Mouse (Mus musculus): ENCODE data around the gene Ifrd2.

Gene Ifrd2

DNA sequence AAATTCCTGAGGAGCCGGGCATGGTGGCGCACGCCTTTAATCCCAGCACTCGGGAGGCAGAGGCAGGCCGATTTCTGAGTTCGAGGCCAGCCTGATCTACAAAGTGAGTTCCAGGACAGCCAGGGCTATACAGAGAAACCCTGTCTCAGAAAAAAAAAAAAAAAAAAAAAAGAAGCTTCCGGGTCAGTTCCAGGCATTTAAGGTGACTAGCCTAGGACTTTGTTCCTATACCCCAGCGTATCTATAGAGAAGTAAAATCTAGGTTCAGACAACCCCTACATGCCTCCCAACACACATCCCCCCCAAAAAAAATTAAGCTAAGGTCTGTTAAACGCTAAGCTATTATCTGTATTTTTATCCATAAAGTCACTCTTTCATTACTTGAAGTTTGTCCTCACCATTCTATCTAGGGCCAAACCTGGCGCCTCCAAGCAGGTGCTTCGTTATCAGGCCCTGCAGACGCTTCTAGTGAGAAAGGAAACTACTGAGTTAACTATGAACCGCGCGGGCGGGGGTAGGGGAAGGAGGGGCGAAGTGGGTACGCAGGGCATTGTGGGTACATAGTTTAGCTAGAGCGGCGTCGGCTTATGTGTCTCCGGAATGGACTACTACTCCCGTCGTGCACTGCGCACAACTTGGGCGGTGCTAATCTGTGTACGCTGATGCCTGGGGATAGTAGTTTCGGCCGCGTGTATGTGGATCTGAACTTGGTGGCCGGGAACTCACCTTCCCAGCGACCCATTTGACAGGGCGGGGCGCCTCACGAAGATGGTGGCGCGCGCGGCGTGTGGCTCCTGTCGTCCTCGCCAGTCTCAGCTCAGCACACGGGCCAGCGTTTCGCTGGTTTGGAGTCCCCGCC lies at the start of gene Ifrd2:
Gene Ifrd2 (plus strand): TSS at position 669 of the 859 bp plus-strand sequence.
- peak; percentile 96 for DNase-seq (ENCODE audit: extremely low read depth, low read depth, low spot score)

DNA sequence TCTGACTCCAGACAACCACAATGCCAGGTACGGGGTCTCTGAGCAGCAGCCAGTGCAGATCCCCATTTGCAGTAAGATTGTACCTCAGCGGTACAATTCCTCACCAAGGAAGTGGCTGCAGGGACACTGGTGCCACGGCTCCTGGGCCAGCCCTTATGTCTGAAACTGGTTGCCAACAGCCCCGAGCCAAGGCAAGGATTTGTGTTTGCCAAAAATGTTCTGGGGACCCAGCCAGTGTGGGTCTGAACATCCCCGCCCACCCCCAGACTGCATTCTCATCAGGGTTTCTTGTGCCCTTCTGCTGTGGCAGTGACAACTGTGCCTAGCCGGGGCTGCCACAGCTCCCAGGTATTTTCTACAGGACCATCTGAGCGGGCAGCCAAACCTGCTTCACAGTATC lies 49.2 kb upstream of the Ifrd2 start:
- DNase-seq (ENCODE audit: extremely low read depth, low read depth, low spot score): no peak

DNA sequence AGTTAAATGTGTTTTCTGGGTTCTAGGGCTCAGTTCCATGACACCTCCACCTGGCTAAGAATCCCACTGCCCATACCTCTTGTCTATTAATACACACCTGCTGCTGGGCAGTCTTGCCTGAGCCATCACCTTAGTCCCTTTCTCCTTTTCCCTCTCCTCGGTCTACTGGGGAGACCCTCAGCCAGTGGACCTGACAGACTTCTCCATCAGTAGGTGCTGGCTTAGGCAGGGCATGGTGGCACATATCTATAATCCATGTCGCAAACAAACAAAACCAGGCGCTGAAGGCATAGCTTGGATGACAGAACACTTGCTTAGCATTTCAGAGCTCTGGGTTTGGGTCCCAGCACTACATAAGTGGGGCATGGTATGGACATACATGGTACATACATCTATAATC lies 48.7 kb upstream of the Ifrd2 start:
- DNase-seq (ENCODE audit: extremely low read depth, low read depth, low spot score): no peak

DNA sequence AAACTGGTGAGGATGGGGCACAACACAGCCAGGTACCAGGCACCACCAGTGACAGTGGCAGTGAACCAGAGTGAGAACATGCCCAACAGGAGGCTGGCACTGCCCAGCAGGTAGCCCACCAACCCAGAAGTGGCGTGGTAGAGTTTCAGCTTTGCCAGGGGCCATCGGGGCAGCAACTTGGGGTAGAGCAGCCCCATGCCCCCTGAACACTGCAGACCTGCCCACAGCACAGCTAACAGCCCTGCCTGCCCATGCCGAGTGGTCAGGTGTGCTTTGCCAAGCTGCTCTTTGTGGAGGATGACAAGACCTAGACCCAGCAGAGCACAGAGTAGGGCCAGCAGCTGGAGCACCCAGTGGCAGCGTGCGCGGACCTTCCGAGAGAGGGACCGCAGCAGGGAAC lies 47.5 kb upstream of the Ifrd2 start:
- DNase-seq (ENCODE audit: extremely low read depth, low read depth, low spot score): no peak

DNA sequence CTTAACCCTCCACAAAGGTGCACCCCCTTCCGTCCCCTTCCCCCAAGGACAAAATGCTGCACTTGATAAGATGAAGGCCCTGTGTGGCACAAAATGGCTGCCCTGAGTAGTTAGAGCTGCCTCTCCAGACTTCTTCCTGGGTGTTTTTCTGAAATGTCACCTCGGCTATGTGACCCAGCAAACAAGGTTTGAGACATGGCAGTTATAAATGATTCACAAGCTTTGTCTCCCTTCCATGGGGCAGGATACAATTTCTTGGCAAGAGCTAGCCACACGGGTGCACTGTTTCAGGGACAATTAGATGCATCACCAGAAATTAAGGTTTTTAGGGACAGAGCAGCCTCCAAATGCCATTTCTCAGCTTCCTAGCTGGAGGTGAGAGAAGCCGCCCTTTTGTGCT lies 47.0 kb upstream of the Ifrd2 start:
- no peak for DNase-seq (ENCODE audit: extremely low read depth, low read depth, low spot score)

DNA sequence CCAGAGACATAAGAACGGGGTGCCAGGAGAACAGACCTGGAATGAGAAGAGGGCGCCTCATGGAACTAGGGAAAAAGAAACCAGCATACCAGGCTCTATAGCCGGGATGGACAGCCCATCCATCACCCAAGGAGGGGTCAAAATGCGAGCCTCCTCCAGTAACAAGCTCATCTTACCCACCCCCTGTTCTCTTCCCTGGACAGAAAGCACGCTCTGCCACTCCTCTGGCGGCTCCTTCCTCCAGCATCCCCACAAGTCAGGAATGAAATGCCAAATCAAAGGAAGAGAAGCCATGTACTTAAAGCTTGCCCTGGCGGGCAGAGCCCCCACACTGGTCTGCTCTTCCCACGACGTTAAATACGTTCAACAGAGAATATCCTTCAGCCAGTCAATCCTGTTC lies 46.4 kb upstream of the Ifrd2 start:
- DNase-seq (ENCODE audit: extremely low read depth, low read depth, low spot score): no peak

DNA sequence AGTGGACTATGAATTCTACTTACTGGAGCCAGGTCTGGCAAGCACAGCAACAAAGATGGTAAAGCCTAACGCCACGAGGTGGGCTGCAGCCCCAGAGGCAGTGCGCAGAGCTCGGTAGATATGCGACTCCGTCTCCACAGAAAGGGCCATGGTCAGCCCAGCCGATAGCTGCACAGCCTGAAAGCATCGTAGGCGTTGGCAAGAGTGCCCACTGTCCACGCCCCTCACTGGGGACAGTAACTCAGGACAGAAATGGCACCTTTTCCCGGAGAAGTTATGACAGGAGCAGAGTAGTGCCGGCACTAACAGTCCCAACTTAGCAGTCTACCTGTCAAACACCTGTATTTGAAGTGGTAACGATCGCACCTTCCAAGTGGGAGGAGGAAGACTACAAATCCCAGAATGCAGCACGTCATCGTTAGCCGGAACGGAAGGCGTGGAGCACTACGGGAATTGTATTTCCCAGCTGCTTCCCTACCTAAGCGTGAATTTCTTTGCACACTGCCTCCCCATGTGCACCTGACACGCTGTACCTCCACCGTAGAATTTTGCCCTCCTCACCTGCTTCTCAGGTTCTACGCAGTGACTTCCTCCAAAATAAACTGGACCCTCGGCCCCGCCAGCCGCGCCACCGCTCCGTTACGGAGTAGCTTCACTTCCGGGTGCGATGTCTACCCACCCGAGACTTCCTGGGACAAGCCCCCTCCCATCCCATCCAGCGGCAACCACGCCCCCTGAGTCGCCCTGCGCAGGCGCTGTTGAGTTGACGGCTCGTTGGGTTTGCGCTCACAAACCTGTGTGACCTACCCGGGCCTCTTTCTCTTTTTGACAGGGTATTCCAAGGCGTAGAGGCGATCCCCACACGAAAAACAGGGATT lies 45.7 kb upstream of the Ifrd2 start, which contains the start of the genes Cyb561d2 and Nprl2:
Gene Cyb561d2 (minus strand): TSS at position 720 of the 878 bp plus-strand sequence.
Gene Nprl2 (plus strand): TSS at position 753 of the 878 bp plus-strand sequence.
- DNase-seq (ENCODE audit: extremely low read depth, low read depth, low spot score): peak; percentile 59

DNA sequence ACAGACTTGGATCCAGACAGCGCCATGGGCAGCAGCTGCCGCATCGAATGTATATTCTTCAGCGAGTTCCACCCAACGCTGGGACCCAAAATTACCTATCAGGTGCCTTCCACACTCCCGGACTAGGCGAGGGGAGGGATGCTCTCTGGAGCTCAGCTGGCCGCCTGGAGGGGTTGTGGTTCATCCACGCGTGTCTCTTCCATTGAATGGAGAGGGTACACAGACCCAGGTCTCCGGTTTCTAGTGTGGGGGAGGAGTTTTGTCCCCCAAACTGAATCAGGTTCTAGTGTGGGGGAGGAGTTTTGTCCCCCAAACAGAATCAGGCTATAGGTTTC lies 45.1 kb upstream of the Ifrd2 start:
- DNase-seq (ENCODE audit: extremely low read depth, low read depth, low spot score): no peak

DNA sequence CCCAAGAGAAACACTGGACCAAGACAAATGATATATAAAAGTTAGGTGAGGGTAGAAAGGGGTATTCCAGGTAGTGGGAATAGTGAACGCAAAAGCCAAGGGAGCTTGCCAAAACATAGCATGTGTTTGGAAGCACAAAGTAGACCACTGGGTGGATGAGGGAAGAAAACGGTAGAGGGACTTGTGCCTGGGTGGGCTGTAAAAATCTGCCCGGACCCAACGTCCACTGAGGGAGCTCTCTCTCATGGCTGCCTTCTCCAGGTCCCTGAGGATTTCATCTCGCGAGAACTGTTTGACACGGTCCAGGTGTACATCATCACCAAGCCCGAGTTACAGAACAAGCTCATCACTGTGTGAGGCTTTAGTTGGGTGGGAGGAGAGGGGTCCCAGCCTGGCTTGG lies 44.7 kb upstream of the Ifrd2 start:
- DNase-seq (ENCODE audit: extremely low read depth, low read depth, low spot score): no peak

DNA sequence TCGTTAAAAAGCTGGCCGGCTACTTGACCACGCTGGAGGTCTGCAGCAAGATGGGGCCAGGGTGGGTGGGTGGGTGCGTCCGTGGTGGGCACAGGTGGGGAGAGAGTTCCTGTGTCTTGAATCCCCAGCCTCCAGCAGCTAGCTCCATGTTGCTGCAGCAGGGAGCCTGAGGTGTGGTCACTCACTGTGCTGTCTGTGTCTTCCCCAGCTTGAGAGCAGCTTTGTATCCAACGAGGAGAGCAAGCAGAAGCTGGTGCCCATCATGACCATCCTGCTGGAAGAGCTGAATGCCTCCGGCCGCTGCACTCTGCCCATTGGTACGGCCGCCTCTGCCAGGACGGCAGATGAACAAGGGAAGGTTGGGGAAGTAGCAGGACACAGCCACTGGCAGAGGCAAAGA lies 44.1 kb upstream of the Ifrd2 start:
- no peak for DNase-seq (ENCODE audit: extremely low read depth, low read depth, low spot score)

DNA sequence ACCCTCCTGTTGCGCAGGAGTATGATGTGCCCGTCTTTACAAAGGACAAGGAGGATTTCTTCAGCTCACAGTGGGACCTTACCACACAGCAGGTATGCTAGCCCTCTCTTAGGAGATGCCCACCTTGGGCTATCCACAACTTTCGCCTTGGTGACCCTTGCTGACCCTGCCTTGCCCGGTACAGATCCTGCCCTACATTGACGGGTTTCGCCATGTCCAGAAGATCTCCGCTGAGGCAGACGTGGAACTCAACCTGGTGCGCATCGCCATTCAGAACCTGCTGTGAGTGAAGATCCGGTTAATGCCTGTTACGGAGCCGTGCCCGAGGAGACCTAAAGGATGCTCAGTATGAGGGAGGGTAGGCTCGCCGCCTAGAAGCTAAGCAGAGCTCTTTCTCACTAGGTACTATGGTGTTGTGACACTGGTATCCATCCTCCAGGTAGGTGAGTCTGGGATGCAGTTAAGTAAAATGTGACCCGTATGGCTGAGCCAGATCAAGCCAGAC lies 43.2 kb upstream of the Ifrd2 start:
- no peak for DNase-seq (ENCODE audit: extremely low read depth, low read depth, low spot score)

DNA sequence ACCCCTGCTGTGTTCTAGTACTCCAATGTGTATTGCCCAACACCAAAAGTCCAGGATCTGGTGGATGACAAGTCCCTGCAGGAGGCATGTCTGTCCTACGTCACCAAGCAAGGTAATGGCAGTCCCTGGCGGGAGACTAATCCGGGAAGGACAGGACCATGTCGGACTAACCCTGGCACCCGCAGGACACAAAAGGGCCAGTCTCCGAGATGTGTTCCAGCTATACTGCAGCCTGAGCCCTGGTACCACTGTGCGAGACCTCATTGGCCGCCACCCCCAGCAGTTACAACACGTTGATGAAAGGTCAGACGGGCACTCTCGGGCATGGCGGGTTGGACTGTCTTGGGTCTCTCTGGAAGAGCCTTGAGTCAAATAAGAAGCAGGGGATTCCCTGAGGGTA lies 42.7 kb upstream of the Ifrd2 start:
- DNase-seq (ENCODE audit: extremely low read depth, low read depth, low spot score): no peak

DNA sequence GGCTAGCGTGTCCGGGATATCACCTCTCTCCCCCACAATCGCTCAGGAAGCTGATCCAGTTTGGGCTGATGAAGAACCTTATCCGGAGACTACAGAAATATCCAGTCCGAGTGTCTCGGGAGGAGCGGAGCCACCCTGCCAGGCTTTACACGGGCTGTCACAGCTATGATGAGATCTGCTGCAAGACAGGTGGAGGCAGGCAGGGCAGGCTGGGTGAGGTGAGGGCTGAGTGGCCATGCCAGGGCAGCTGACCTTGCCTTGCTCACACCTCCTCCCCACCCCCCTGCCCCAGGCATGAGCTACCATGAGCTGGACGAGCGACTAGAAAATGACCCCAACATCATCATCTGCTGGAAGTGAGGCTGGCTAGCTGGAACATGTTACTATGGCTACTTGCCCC lies 42.2 kb upstream of the Ifrd2 start:
- DNase-seq (ENCODE audit: extremely low read depth, low read depth, low spot score): no peak

DNA sequence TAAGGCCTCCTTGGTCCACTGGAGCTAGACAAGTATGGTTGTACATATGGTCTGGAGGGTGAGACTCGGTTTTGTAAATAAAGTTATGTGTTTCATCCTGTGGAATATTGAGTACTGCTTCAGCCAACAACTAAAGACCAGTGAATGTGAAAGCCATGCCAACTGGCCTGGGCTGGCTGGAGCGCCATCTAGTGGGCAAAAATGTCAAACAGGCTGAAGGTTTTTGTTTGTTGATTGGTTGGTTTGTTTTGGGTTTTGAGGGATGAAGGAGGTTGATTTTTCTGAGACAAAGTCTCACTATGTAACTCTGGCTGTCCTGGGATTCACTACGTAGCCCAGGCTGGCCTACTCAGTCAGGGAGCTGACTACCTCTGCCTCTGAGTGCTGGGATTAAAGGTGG lies 41.8 kb upstream of the Ifrd2 start:
- no peak for DNase-seq (ENCODE audit: extremely low read depth, low read depth, low spot score)

DNA sequence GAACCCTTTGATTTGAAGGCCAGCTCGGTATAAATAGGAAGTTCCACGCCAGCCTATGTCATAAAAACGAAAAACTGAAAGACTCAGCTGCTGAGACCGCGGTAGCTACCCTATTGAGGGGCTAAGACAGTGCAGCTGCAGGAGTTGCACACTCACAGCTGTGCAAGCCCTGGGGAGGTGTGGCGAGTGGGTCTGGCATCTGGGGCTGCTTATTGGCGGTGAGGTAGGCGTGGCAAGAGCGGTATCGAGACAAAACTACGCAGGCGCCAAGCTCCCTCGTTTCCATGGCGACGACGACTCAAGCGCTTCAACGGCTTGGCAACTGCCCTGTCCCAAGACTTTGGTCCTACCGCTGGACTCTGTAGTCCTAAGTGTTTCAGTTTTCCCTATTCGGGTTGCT lies 40.4 kb upstream of the Ifrd2 start, which contains the start of gene Zmynd10:
Gene Zmynd10 (plus strand): TSS at position 273 of the 400 bp plus-strand sequence.
- DNase-seq (ENCODE audit: extremely low read depth, low read depth, low spot score): no peak

DNA sequence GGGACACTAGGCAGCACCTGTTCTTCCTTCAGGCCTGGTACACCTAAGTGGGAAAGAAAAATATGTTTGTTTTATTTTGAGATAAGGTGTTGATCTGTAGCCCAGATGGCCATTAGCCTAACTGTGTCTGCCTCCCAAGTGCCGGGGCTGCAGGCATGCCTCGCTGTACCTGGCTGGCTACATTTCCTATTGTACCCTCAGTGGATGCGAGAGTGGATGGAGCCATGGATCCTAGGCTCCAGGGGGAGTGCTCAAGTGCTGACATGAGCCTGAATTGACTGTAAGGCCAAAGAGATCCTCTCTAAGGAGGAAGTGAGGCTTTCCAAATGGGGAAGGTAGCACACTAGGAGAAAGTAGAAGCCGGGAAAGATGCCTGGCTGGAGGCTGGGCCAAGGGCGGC lies 39.5 kb upstream of the Ifrd2 start:
- DNase-seq (ENCODE audit: extremely low read depth, low read depth, low spot score): no peak

DNA sequence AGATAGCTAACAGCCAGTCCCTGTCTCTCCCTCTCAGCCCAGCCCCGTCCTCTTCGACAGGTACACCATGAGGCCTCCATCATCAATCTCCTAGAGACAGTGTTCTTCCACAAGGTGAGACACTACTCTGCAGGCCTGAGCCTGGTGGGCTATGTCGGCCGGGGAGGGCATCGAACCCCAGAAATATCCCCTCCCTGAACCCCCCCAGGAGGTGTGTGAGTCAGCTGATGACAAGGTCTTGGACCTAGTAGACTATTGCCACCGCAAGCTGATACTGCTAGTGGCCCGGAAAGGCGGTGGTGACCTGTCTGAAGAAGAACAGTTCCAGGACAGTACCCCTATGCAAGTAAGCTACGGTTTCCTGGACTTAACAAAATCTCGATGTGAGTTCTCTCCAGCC lies 38.6 kb upstream of the Ifrd2 start:
- no peak for DNase-seq (ENCODE audit: extremely low read depth, low read depth, low spot score)

DNA sequence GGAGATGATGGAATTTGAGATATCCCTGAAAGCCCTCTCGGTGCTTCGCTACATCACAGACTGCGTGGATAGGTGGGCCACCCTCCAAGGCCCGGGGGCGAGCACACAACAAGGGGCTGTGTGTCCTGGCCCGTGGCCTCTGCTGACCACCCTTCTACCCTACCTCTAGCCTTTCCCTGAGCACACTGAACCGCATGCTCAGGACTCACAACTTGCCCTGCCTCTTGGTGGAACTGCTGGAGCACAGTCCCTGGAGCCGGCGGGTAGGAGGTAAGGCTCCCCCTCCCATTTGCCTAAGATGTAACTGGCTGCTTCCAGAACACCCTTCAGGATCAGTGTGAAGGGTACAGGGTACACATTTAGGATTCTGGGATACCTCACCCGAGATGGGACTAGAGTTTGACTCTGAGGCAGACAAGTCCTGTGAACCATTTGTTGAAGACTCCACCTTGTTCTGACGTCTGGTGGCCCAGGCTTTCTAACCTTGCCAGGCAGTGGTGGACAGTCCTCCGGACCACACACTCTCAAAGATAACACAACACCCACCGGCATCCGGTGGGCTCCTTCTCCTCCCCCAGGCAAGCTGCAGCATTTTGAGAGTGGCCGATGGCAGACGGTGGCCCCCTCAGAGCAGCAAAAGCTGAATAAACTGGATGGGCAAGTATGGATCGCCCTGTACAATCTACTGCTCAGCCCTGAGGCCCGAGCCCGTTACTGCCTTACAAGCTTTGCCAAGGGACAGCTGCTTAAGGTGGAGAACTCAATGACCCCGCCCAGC lies 38.0 kb upstream of the Ifrd2 start:
- DNase-seq (ENCODE audit: extremely low read depth, low read depth, low spot score): no peak

DNA sequence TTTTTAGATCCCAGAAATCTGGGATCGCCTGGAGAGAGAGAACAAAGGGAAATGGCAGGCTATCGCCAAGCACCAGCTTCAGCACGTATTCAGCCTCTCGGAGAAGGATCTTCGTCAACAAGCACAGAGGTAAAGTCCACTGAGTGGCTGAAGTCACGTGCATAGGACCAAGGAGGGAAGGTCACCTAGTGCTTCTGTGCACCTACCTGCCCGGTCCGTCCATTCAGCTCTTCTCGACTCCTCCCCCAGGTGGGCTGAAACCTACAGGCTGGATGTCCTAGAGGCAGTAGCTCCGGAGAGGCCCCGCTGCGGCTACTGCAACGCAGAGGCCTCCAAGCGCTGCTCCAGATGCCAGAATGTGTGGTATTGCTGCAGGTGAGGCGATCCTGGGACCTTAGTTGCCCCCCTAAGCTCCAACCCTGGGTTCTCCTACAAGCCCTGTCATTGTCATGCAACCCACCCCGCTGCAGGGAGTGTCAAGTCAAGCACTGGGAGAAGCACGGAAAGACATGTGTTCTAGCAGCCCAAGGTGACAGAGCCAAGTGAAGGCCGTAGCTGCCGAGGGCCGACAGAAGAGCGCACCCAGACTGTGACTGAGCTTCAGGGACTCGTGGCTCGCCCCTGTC lies 36.8 kb upstream of the Ifrd2 start:
- DNase-seq (ENCODE audit: extremely low read depth, low read depth, low spot score): no peak

DNA sequence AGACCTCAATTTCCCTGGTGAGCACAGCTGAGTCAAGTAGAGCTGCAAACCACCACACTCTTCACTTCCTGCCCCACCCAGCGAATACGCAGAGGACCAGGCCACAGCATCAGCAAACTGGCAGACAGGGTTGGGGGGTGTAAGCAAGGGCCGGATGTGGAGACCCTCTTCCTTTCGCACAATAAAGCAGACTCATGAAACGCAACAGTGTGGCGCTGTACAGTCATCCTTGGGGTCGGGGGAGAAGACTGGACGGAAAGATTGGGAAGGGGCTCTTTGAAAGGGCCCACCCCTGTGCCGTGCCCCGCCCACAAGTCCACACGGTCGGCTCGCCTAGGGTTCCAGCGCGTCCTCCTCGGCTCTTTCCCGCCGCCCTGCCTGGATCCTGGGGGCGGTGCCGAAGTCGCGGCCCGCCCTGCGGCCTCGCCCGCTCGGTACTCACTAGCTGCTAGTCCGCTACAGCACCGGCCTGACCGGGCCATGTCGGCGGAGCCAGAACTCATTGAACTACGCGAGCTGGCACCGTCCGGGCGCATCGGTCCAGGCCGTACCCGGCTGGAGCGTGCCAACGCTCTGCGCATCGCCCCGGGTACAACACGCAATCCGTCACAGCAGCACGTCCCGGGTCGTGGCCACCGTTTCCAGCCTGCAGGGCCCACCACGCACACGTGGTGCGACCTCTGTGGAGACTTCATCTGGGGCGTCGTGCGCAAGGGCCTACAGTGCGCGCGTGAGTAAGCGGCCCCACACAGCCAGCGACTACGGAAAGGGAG lies 36.1 kb upstream of the Ifrd2 start, which contains the start of gene Rassf1:
Gene Rassf1 (plus strand): TSS at position 439 of the 773 bp plus-strand sequence.
- DNase-seq (ENCODE audit: extremely low read depth, low read depth, low spot score): no peak
